Mouse (Mus musculus): Measurements from ENCODE around the gene Nos1.

GRCm38 (mm10) chr5:117874236-117874635, 93.4 kb downstream of the Nos1 start:
- no peak for TF ChIP-seq CTCF (IDR thresholded peaks at IDR 0.05; ENCODE audit: low read depth)
- TF ChIP-seq EP300 (IDR thresholded peaks at IDR 0.05; ENCODE audit: low read depth) = no peak

Data from heart, postnatal 0 days (tissue).